Mouse (Mus musculus) olfactory bulb, adult 2 months (tissue): ENCODE results near the gene Sec24b. TPM values are rescaled to one million over a fixed set of nuclear protein-coding genes. Genes with fewer than 3 reads are reported as not detected.

ENCODE experiments used
- H3K27ac ChIP-seq: fragments of 200-500 bp; 2 replicates; pipeline ENCODE4 v1.5.1; 2012; ENCODE audit warnings: low read depth, low read length; ENCODE audit not compliant: insufficient read depth
- H3K4me1 ChIP-seq: fragments of 200-500 bp; 2 replicates; pipeline ENCODE4 v1.6.1; 2012; ENCODE audit warnings: low read length; ENCODE audit not compliant: control insufficient read depth, insufficient read depth
- H3K4me3 ChIP-seq: fragments of 200-500 bp; 2 replicates; pipeline ENCODE4 v1.5.1; 2012; ENCODE audit warnings: mild to moderate bottlenecking, low read depth, low read length, moderate library complexity; ENCODE audit not compliant: insufficient read depth
- CTCF ChIP-seq: fragments of 200-500 bp; IDR thresholded peaks from 2 replicates; pipeline ENCODE4 v1.5.1; 2012; ENCODE audit warnings: low read depth, mild to moderate bottlenecking, low read length, moderate library complexity; ENCODE audit not compliant: insufficient read depth
- POLR2A ChIP-seq: fragments of 200-500 bp; IDR thresholded peaks from 2 replicates; pipeline ENCODE4 v1.6.1; 2012; ENCODE audit warnings: mild to moderate bottlenecking, low read depth, low read length, moderate library complexity; ENCODE audit not compliant: insufficient read depth
- WGBS: fragments of 180-500 bp; shearing (Covaris S2); methylation state at CpG from one replicate; pipeline ENCODE4 v1.1.7; 2018; 5-methylcytosine and 5-hydroxymethylcytosine counted together
- polyA plus RNA-seq: library from polyadenylated mRNA; stranded (reverse); fragments of >200 nt; gene quantifications from 2 replicates; pipeline ENCODE4 v1.2.4, GENCODE M21; 2012; ENCODE audit warnings: low replicate concordance; ENCODE audit not compliant: missing spikeins, insufficient read depth, insufficient read length

Gene Sec24b
- polyA plus RNA-seq, 1 experiment = not detected

- peaks cover 4% of the 10 kb centered on the region; the same call in 1 of the 2 replicates for H3K4me1 ChIP-seq
- TF ChIP-seq POLR2A (no peak), CTCF (no peak)
- WGBS = 89% methylated on average over 5 of the region's 5 CpGs
These were observed 32.6 kb downstream of the Sec24b start for GRCm38 (mm10) chr3:130028741-130029140.

GRCm38 (mm10) chr3:130026181-130026580, 35.2 kb downstream of the Sec24b start:
- H3K27ac ChIP-seq = no peak overlapping the region
- H3K4me3 ChIP-seq = no peak overlapping the region
- H3K4me1 ChIP-seq = peaks cover 4% of the 10 kb centered on the region; the same call in 1 of the 2 replicates
- no peak for TF ChIP-seq POLR2A
- no peak for TF ChIP-seq CTCF
- 83% methylated on average over 10 of the region's 10 CpGs for WGBS

More at GRCm38 (mm10) chr3:130028741-130029140, 32.6 kb downstream of the Sec24b start:
- Histone ChIP-seq H3K27ac (no peak overlapping the region), H3K4me3 (no peak overlapping the region)

GRCm38 (mm10) chr3:130025556-130025955, 35.8 kb downstream of the Sec24b start:
- TF ChIP-seq CTCF (no peak), POLR2A (no peak)
- 91% methylated on average over 8 of the region's 8 CpGs for WGBS
- Histone ChIP-seq H3K4me1 (peaks cover 4% of the 10 kb centered on the region; the same call in 1 of the 2 replicates), H3K4me3 (no peak overlapping the region), H3K27ac (no peak overlapping the region)

- H3K4me1 ChIP-seq = no peaks in the 10 kb centered on the region; the same call in 1 of the 2 replicates
- TF ChIP-seq CTCF = no peak
- no peak for TF ChIP-seq POLR2A
- H3K27ac ChIP-seq = no peak overlapping the region
- WGBS = 70% methylated on average over 2 of the region's 2 CpGs
- H3K4me3 ChIP-seq = no peak overlapping the region
These were observed 48.4 kb downstream of the Sec24b start for GRCm38 (mm10) chr3:130012943-130013342.

- no peak overlapping the region for H3K4me3 ChIP-seq
These were observed 50.1 kb downstream of the Sec24b start for GRCm38 (mm10) chr3:130011236-130011635.

GRCm38 (mm10) chr3:130006141-130006540, 55.2 kb downstream of the Sec24b start:
- Histone ChIP-seq H3K27ac (no peak overlapping the region), H3K4me3 (no peak overlapping the region), H3K4me1 (0 out of 2 replicates have a peak, but pooled peaks cover 2% of the 10 kb centered on the region)
- TF ChIP-seq POLR2A = no peak
- TF ChIP-seq CTCF = no peak
- WGBS = 73% methylated on average over 7 of the region's 7 CpGs

More at GRCm38 (mm10) chr3:130011236-130011635, 50.1 kb downstream of the Sec24b start:
- no peak for TF ChIP-seq POLR2A
- TF ChIP-seq CTCF = no peak
- peaks cover 2% of the 10 kb centered on the region; the same call in 1 of the 2 replicates for H3K4me1 ChIP-seq
- 12% methylated on average over 1 of the region's 1 CpGs for WGBS
- H3K27ac ChIP-seq = no peak overlapping the region

- Histone ChIP-seq H3K4me1 (peaks cover 12% of the 10 kb centered on the region), H3K27ac (no peak overlapping the region), H3K4me3 (no peak overlapping the region)
- no peak for TF ChIP-seq POLR2A
- TF ChIP-seq CTCF = no peak
- 91% methylated on average over 11 of the region's 11 CpGs for WGBS
These were observed 60.4 kb downstream of the Sec24b start for GRCm38 (mm10) chr3:130000926-130001325.

GRCm38 (mm10) chr3:129998526-129998925, 62.8 kb downstream of the Sec24b start:
- TF ChIP-seq POLR2A = no peak
- TF ChIP-seq CTCF = no peak
- 34% methylated on average over 6 of the region's 6 CpGs for WGBS
- Histone ChIP-seq H3K4me1 (peaks cover 14% of the 10 kb centered on the region), H3K4me3 (no peak overlapping the region), H3K27ac (peak overlapping the region; percentile 27)

GRCm38 (mm10) chr3:129998001-129998400, 63.4 kb downstream of the Sec24b start:
- Histone ChIP-seq H3K27ac (peak overlapping the region; percentile 27), H3K4me1 (peaks cover 14% of the 10 kb centered on the region), H3K4me3 (no peak overlapping the region)
- no peak for TF ChIP-seq CTCF
- TF ChIP-seq POLR2A = no peak
- 40% methylated on average over 7 of the region's 7 CpGs for WGBS
